Mouse (Mus musculus): Measurements from ENCODE around the gene Med15. TPM values are rescaled to one million over a fixed set of nuclear protein-coding genes. Genes with fewer than 3 reads are reported as not detected.

Gene Med15
- polyA plus RNA-seq, 1 experiment from 2014 or later: 40.4 TPM

DNA sequence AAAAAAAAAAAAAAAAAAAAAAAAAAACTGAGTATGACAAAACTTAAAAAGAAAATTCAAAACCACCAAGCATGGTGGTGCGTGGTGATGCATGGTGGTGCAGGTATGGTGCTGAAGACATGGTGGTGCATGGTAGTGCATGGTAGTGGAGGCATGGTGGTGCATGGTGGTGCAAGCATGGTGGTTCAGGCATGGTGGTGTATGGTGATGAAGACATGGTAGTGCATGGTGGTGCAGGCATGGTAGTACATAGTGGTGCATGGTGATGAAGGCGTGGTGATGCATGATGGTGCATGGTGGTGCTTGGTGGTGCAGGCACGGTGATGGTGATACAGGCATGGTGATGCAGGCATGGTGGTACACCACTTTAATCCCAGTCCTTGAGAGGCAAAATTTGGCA, 8.2 kb downstream of the Med15 start:
- Histone ChIP-seq H3K4me2 (ENCODE audit: low read depth) (no peak overlapping the region), H3K36me3 (ENCODE audit: control insufficient read depth, insufficient read depth, low read length) (no peaks in the 10 kb centered on the region), H3K27ac (ENCODE audit: low read depth, low read length) (no peak overlapping the region), H3K4me3 (ENCODE audit: low read depth, low read length) (no peak overlapping the region), H3K9ac (ENCODE audit: low read length) (no peak overlapping the region), H3K4me1 (ENCODE audit: control insufficient read depth, insufficient read depth, low read length) (peaks cover 11% of the 10 kb centered on the region; the same call in 1 of the 2 replicates), H3K27me3 (ENCODE audit: control insufficient read depth, insufficient read depth, low read length) (no peaks in the 10 kb centered on the region), H3K9me3 (ENCODE audit: control insufficient read depth, low read length) (no peaks in the 10 kb centered on the region)
- ATAC-seq (ENCODE audit: insufficient read depth, low FRiP score, low TSS enrichment) (no peak), DNase-seq (ENCODE audit: low spot score) (no peak)
- WGBS: 92% methylated on average over 3 of the region's 3 CpGs

DNA sequence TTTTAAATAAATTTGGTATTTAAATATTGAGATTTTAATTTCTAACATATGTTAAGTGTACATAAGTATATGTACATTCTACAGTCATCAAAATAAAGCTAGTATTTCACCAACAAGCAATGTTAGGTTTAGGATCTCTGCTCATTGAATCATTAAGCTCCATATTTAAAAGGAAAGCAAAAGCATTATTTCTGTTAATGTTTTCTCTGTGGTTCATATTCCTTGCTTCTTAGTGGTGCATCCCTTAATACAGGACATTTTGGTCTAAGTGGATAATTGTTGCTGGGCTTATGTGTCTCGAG, 9.4 kb downstream of the Med15 start:
- DNase-seq (ENCODE audit: low spot score): no peak
- Histone ChIP-seq H3K4me2 (ENCODE audit: low read depth) (0 out of 2 replicates have a peak overlapping the region, but pooled peaks have one; percentile 19), H3K36me3 (ENCODE audit: control insufficient read depth, insufficient read depth, low read length) (no peaks in the 10 kb centered on the region), H3K9me3 (ENCODE audit: control insufficient read depth, low read length) (no peaks in the 10 kb centered on the region), H3K27ac (ENCODE audit: low read depth, low read length) (no peak overlapping the region), H3K27me3 (ENCODE audit: control insufficient read depth, insufficient read depth, low read length) (no peaks in the 10 kb centered on the region), H3K4me3 (ENCODE audit: low read depth, low read length) (no peak overlapping the region), H3K9ac (ENCODE audit: low read length) (no peak overlapping the region), H3K4me1 (ENCODE audit: control insufficient read depth, insufficient read depth, low read length) (peaks cover 11% of the 10 kb centered on the region; the same call in 1 of the 2 replicates)
- WGBS: 88% methylated on average over 1 of the region's 1 CpGs
- ATAC-seq (ENCODE audit: insufficient read depth, low FRiP score, low TSS enrichment): no peak

DNA sequence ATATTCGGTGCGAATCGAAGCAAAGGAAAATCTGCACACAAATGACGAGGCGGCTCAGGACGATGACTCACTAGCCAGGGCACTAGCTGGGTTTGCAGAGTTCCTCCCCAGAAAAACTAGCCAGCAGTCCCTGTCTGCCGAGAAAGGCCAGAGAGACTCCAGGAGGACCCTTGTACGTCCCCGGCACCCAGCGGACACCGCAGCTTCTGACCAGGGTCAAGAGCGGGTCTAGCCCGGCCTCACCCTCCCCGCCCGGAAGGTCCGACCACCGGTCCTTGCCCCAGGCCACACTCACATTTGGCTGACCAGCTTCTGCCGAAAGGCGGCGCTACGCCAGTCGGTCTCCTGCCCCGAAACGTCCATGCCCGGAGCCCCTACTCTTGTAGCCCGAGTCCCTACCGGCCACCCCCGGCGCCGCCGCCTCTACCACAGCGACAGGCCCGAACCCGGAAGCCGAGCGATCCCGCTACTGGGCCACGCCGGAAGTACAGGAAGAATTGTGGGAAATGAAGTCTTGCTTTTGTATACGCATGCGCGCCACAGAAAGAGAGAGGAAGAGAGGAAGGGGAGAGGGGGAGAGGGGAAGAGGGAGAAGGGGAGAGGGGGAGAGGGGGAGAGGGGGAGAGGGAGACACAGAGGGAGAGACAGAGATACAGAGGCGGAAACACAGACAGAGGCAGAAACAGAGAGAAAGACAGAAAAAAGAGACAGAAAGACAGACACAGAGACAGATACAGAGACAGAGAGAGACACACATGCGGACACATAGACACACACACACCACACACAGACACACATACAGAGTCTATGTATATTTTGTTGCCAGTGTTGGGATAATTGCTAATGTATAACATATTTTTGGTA, 10.0 kb downstream of the Med15 start:
- peak; percentile 90 for DNase-seq (ENCODE audit: low spot score)
- peak; percentile 95 for ATAC-seq (ENCODE audit: insufficient read depth, low FRiP score, low TSS enrichment)
- peak overlapping the region; percentile 82 for H3K9ac ChIP-seq (ENCODE audit: low read length)
- H3K4me2 ChIP-seq (ENCODE audit: low read depth): peak overlapping the region; percentile 85
- no peaks in the 10 kb centered on the region for H3K27me3 ChIP-seq (ENCODE audit: control insufficient read depth, insufficient read depth, low read length)
- H3K4me1 ChIP-seq (ENCODE audit: control insufficient read depth, insufficient read depth, low read length): peaks cover 11% of the 10 kb centered on the region; the same call in 1 of the 2 replicates
- WGBS: 2% methylated on average over 43 of the region's 44 CpGs
- peak overlapping the region; percentile 68 for H3K27ac ChIP-seq (ENCODE audit: low read depth, low read length)
- H3K36me3 ChIP-seq (ENCODE audit: control insufficient read depth, insufficient read depth, low read length): no peaks in the 10 kb centered on the region
- H3K4me3 ChIP-seq (ENCODE audit: low read depth, low read length): peak overlapping the region; percentile 89
- H3K9me3 ChIP-seq (ENCODE audit: control insufficient read depth, low read length): no peaks in the 10 kb centered on the region

- H3K4me1 ChIP-seq (ENCODE audit: control insufficient read depth, insufficient read depth, low read length): peaks cover 11% of the 10 kb centered on the region; the same call in 1 of the 2 replicates
- no peaks in the 10 kb centered on the region for H3K9me3 ChIP-seq (ENCODE audit: control insufficient read depth, low read length)
- peak overlapping the region; percentile 82 for H3K9ac ChIP-seq (ENCODE audit: low read length)
- H3K27ac ChIP-seq (ENCODE audit: low read depth, low read length): no peak overlapping the region
- 9% methylated on average over 10 of the region's 10 CpGs for WGBS
- no peaks in the 10 kb centered on the region for H3K36me3 ChIP-seq (ENCODE audit: control insufficient read depth, insufficient read depth, low read length)
- ATAC-seq (ENCODE audit: insufficient read depth, low FRiP score, low TSS enrichment): no peak
- DNase-seq (ENCODE audit: low spot score): no peak
- peak overlapping the region; percentile 85 for H3K4me2 ChIP-seq (ENCODE audit: low read depth)
- H3K4me3 ChIP-seq (ENCODE audit: low read depth, low read length): peak overlapping the region; percentile 89
- H3K27me3 ChIP-seq (ENCODE audit: control insufficient read depth, insufficient read depth, low read length): no peaks in the 10 kb centered on the region
Observed at GRCm38 (mm10) chr16:17721822-17722460, 10.8 kb downstream of the Med15 start.

DNA sequence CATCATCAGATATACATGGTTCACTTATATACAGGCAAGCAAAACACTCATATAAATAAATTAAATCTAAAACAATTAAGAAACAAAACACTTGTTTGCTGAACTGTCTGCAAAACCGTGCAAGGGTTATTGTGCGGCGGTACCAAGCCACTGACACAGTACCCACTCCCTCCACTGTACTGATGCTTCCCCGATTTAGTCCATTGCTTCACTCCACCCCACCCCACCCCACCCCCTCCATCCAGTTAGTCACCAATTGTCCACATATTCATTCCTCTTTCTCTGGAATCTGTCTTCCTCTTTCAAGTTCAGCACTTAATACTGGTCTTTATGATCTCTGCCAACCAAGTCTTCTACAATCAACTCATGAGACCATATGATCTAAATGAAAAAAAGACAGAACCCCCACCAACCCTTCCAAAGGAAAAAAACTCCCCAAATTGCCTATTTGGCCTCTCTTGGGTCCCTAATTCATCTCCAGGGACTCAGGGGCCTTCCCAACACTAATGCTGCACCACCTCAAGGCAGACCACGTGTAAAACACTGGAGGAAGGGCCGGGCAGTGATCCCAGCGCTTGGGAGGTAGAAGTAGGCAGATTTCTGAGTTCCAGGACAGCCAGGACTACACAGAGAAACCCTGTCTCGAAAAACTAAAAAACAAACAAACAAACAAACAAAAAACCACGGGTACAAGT, 11.4 kb downstream of the Med15 start:
- Histone ChIP-seq H3K4me3 (ENCODE audit: low read depth, low read length) (peak overlapping the region; percentile 89; the same call in 1 of the 2 replicates), H3K36me3 (ENCODE audit: control insufficient read depth, insufficient read depth, low read length) (no peaks in the 10 kb centered on the region), H3K9ac (ENCODE audit: low read length) (no peak overlapping the region), H3K9me3 (ENCODE audit: control insufficient read depth, low read length) (no peaks in the 10 kb centered on the region), H3K27me3 (ENCODE audit: control insufficient read depth, insufficient read depth, low read length) (no peaks in the 10 kb centered on the region), H3K4me2 (ENCODE audit: low read depth) (peak overlapping the region; percentile 85), H3K4me1 (ENCODE audit: control insufficient read depth, insufficient read depth, low read length) (peaks cover 11% of the 10 kb centered on the region; the same call in 1 of the 2 replicates), H3K27ac (ENCODE audit: low read depth, low read length) (no peak overlapping the region)
- DNase-seq (ENCODE audit: low spot score) (no peak), ATAC-seq (ENCODE audit: insufficient read depth, low FRiP score, low TSS enrichment) (no peak)
- 73% methylated on average over 9 of the region's 9 CpGs for WGBS

- no peaks in the 10 kb centered on the region for H3K27me3 ChIP-seq (ENCODE audit: control insufficient read depth, insufficient read depth, low read length)
- DNase-seq (ENCODE audit: low spot score) (no peak), ATAC-seq (ENCODE audit: insufficient read depth, low FRiP score, low TSS enrichment) (no peak)
- no peaks in the 10 kb centered on the region for H3K36me3 ChIP-seq (ENCODE audit: control insufficient read depth, insufficient read depth, low read length)
- no peak overlapping the region for H3K4me3 ChIP-seq (ENCODE audit: low read depth, low read length)
- WGBS: 84% methylated on average over 1 of the region's 1 CpGs
- H3K4me2 ChIP-seq (ENCODE audit: low read depth): no peak overlapping the region
- no peaks in the 10 kb centered on the region for H3K9me3 ChIP-seq (ENCODE audit: control insufficient read depth, low read length)
- H3K4me1 ChIP-seq (ENCODE audit: control insufficient read depth, insufficient read depth, low read length): peaks cover 11% of the 10 kb centered on the region; the same call in 1 of the 2 replicates
- H3K27ac ChIP-seq (ENCODE audit: low read depth, low read length): no peak overlapping the region
- H3K9ac ChIP-seq (ENCODE audit: low read length): no peak overlapping the region
Observed at GRCm38 (mm10) chr16:17717791-17718190, 14.9 kb downstream of the Med15 start.

DNA sequence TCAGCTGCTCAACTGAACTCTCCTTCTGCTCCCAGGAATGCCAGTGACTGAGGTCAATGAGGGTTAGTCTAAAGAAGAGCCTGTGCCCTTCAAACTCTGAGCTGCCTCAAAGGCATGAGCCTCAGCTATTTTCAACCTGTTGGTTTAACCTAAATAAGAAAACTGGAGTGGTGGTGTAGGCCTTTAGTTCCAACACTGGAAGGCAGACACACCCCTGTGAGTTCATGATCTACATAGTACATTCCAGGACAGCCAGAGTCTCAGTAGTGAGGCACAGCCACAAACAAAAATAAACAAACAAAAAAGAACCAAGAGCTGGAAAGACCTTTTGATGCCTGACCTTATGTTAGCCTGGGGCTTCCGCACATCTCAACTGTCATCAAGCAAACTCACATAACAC, 25.1 kb downstream of the Med15 start:
- H3K4me2 ChIP-seq (ENCODE audit: low read depth): no peak overlapping the region
- H3K9ac ChIP-seq (ENCODE audit: low read length): no peak overlapping the region
- DNase-seq (ENCODE audit: low spot score) (no peak), ATAC-seq (ENCODE audit: insufficient read depth, low FRiP score, low TSS enrichment) (no peak)
- H3K4me1 ChIP-seq (ENCODE audit: control insufficient read depth, insufficient read depth, low read length): no peaks in the 10 kb centered on the region
- no peaks in the 10 kb centered on the region for H3K27me3 ChIP-seq (ENCODE audit: control insufficient read depth, insufficient read depth, low read length)
- H3K27ac ChIP-seq (ENCODE audit: low read depth, low read length): no peak overlapping the region
- WGBS: 95% methylated on average over 1 of the region's 1 CpGs
- no peak overlapping the region for H3K4me3 ChIP-seq (ENCODE audit: low read depth, low read length)
- no peaks in the 10 kb centered on the region for H3K36me3 ChIP-seq (ENCODE audit: control insufficient read depth, insufficient read depth, low read length)
- no peaks in the 10 kb centered on the region for H3K9me3 ChIP-seq (ENCODE audit: control insufficient read depth, low read length)

DNA sequence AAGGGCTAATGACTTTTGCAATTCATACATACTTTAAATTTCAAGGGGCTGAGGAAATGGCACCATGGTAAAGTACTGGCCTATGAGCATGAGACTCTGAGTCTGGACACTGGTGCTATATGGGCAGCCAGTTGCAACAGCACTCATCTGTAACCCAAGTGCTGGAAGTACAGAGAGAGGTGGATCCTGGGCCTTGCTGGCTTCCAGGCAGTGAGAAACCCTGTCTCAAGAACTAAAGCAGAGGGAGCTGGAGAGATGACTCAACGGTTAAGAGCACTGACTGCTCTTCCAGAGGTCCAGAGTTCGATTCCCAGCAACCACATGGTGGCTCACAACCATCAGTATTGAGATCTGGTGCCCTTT, 31.7 kb downstream of the Med15 start:
- Histone ChIP-seq H3K9ac (ENCODE audit: low read length) (no peak overlapping the region), H3K4me3 (ENCODE audit: low read depth, low read length) (no peak overlapping the region), H3K4me2 (ENCODE audit: low read depth) (no peak overlapping the region), H3K4me1 (ENCODE audit: control insufficient read depth, insufficient read depth, low read length) (no peaks in the 10 kb centered on the region), H3K9me3 (ENCODE audit: control insufficient read depth, low read length) (no peaks in the 10 kb centered on the region), H3K27me3 (ENCODE audit: control insufficient read depth, insufficient read depth, low read length) (no peaks in the 10 kb centered on the region), H3K27ac (ENCODE audit: low read depth, low read length) (no peak overlapping the region), H3K36me3 (ENCODE audit: control insufficient read depth, insufficient read depth, low read length) (peaks cover 3% of the 10 kb centered on the region)
- ATAC-seq (ENCODE audit: insufficient read depth, low FRiP score, low TSS enrichment) (no peak), DNase-seq (ENCODE audit: low spot score) (no peak)
- 89% methylated on average over 2 of the region's 2 CpGs for WGBS

All from neural tube, embryonic 11.5 days (tissue).